Mouse (Mus musculus) gastrocnemius, postnatal 14 days (tissue): ENCODE measurements around the gene Mdp1. TPM values are rescaled to one million over a fixed set of nuclear protein-coding genes. Genes with fewer than 3 reads are reported as not detected.

ENCODE experiments used
- DNase-seq: peaks from one replicate; pipeline ENCODE4 v3.0.0; 2021; ENCODE audit warnings: mixed read lengths
- intact Hi-C: fragments of 180-260 bp; cut with DNase I; formaldehyde crosslinking; loops from one replicate; pipeline ENCODE4 v1.15.1; 2025; ENCODE audit warnings: low total_unique reads
- total RNA-seq, 2 experiments: library from RNA; stranded (reverse); gene quantifications; 2 replicates each; pipeline ENCODE4 v1.2.3; 2021

The Mdp1 gene
- total RNA-seq, 2 experiments from 2014 or later: 17.8 to 19.7 TPM

DNA sequence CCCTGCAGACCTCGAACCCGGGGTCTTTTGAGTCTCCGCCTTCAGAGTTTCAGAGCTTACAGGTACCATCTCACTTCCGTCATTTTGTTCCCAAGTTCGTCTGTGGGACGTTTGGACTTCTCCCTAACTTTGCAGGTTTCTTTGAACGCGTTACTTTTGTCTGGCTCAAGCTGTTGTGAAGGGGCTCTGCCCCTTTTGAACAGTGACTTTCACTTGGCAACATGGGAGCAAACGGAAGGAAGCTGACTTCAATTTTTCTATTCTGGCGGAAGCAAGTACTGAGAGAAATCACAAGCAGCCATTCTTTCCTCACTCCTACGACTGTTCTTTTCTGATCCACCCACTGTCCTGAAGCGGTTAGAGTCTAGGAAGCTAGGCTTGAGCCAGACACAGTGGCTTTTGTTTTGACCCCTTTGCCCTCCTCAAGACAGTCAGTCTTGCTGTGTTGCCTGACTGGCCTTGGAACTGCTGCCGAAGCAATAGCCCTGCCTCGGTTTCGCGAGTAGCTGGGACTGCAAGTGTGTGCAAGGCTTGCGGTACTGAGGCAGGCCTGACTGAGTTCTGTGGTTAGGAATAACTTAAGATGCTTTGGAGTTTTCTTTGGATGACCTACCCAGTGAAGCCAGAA lies 15.9 kb downstream of the Mdp1 start:
- intact Hi-C loops: no loop called here
- no peak for DNase-seq

DNA sequence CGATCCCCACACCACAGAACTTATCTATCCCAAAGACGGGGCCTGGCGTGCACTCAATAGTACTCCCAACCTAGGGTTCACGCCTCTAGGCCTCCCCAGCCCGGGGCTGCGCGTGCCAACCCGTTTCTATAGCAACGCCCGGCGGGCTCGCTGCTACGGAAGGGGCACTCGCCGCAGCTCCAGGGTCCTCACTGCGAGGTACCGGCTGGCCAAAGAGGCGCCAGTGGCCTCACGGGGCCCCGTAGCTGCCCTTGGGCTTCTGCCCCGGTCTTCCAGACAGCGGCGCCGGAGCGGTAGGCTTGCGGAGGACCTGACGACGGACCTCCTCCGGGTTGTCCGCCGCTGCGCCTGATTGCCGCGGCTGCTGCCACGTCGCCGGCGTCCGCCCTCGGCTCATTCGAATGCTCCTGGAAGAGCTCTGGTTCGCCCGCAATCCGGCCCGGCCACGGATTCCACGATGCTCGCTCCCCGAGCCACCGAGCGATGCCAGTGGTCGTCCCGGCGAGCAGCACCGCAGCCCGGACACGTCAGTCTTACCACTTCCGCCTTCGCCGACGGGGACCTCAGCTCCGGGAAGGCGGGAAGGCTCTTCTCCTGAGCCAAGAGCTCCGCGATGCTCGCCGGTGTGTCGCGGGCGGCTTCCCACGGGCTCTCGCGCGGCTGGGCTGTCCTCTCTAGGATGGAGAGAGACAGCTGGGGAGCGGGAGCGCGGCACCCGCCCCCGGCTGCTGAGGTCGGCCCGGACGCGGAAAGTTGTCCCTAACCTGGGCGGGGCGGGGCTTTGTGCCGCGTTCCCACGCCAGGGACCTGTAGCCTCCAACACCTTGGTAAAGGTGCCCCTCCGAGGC lies 17.0 kb downstream of the Mdp1 start, which contains the start of gene Tm9sf1:
Gene Tm9sf1 (minus strand): TSS at position 747 of the 848 bp plus-strand sequence.
- intact Hi-C loops: no loop called here
- DNase-seq: peak; percentile 85

DNA sequence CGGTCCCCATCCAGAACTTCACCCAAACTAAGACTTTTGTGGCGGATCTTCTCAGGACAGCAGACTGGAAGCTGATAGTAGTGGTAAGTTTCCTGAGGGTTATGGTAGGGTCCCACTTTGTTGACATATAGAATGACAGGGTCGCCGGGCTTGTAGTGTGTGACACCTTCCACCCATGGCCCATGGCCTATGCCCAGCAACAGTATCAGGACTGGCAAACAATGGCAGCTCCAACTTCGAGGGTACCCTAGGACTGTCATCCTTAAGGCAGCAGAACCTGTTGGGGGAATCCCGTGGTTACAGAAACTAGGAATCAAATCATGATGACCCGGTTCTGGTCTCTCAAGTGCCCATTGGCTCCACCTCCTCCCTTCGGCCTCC lies 17.6 kb downstream of the Mdp1 start:
- DNase-seq: no peak
- intact Hi-C loops: no loop called here

DNA sequence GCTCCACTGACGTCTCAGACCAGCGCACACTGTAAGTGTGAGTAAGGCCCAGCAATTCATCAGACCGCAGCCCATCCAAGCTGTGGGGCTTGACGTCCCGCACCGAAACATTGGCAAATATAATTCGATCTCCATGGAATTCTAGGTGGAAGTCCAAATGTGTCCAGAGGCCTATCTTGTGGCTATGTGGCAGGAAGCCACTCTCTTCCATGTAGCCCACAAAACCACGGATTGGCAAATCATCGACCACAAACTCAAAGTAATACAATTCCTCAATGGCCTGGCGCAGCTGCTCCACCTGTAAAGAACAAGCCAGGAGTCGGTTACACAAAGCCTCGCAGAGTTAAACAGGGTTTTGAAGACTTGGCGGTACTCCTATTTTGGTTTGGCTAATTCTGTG lies 19.0 kb downstream of the Mdp1 start:
- DNase-seq: no peak
- intact Hi-C loops: no loop called here

DNA sequence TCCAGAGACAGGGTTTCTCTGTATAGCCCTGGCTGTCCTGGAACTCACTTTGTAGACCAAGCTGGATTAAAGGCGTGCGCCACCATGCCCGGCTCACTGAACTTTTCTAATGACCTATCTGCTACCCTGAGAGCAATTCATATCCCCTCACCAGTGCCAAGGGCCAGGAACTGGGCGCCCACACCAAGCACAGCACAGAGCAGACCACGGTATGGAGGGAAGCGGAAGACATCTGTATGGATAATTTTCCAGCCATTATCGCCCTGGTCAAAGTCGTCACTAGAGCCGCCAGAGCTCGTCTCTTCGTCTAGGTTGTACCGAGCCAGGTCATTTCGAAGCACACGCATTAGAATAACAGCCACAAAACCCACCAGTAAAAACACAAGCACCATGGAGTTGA lies 19.5 kb downstream of the Mdp1 start:
- no peak for DNase-seq
- intact Hi-C loops: no loop called here

DNA sequence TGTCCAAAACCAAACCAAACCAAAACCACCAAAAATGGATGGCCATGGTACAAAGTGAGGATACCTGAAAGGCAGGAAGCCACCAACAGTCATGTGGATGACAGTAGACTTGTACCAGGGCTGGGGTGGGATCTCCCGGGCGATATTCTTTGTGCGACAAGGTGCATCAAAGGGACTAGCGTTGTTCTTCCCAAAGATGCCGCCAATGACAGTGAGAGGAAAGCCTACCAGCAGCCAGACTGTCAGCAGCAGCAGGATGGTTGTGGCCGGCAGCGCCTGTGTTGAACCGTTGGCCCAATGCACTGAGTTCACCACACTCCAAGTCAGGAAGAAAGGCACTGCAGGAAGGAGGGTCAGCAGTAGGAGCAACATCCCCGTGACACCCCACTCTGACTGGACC lies 22.5 kb downstream of the Mdp1 start, which contains the start of gene Gm49378:
Gene Gm49378 (minus strand): TSS at position 101 of the 400 bp plus-strand sequence.
- intact Hi-C loops: no loop called here
- no peak for DNase-seq

DNA sequence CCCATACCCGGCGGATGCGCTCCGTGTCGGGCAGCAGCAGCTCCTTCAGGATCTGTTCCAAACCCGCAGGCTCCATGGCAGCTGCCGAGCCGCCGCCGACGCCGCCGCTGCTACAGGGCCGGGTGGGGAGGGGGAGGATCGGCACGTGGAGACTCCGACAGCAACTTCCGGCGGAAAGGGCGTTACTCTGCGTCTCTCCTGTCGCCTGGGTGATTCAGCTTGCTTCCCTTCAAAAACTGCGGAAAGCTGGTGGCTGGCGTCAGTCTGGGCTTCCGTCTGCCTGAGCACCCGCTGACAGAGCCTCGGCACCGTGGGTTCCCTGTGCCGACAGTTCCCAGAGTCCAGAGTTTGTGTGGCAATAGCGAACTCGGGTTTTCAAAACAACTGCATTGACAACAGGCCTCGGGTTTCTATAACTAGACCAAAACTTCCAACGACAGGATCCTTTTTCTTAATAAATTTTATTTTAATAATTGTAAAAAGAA lies 24.7 kb downstream of the Mdp1 start, which contains the start of gene Ipo4:
Gene Ipo4 (minus strand): TSS at position 435 of the 485 bp plus-strand sequence.
- peak; percentile 89 for DNase-seq
- intact Hi-C loops: no loop called here

DNA sequence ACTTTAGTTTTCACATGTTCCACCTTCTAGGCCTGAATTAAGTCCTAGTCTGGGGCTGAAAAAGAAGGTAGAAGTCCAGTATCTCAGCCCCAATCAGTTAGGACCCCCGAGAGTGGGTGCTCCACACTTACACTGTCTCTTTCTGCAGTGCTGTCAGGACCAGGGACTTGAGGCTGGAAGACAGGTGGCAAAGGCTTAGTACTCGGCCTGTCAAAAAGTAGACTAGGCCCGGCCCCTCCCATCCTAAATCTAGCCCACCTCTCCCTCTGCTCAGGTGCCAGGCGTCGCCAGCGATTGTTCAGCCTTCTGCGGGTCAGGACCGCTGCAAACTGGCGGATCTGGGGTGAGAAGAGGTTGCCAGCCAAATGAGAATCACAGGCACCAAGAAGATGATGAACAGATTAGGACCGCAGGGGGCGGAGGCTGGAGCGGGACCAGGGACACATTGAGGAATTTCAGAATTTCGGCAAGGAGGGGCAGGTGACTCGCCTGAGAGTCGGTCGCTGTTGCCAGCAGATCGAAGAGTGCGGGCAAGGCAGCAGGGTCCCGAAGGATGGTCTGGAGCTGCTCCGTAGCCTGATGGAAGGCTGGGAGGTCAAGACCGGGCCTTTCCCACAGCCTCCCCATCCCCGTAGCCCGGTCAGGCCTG lies 25.3 kb downstream of the Mdp1 start:
- peak; percentile 49 for DNase-seq
- intact Hi-C loops: no loop called here

DNA sequence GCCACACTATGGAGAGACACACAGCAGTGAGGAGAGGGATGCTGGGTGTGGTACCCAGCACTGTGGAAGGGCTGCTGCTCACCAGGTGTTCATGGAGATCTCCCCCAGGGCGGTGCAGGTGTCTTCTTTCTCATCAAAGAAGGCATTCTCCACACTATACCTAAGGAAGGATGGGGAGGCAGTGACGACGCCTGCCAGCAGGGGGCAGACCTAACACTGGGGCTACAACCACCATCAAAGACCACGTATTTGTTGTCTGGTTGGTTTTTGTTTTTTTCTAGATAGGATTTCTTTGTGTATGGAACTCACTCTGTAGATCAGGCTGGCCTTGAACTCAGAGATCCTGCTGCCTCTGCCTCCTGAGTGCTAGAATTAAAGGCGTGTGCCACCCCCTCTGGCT lies 31.0 kb downstream of the Mdp1 start:
- intact Hi-C loops: no loop called here
- peak; percentile 40 for DNase-seq

DNA sequence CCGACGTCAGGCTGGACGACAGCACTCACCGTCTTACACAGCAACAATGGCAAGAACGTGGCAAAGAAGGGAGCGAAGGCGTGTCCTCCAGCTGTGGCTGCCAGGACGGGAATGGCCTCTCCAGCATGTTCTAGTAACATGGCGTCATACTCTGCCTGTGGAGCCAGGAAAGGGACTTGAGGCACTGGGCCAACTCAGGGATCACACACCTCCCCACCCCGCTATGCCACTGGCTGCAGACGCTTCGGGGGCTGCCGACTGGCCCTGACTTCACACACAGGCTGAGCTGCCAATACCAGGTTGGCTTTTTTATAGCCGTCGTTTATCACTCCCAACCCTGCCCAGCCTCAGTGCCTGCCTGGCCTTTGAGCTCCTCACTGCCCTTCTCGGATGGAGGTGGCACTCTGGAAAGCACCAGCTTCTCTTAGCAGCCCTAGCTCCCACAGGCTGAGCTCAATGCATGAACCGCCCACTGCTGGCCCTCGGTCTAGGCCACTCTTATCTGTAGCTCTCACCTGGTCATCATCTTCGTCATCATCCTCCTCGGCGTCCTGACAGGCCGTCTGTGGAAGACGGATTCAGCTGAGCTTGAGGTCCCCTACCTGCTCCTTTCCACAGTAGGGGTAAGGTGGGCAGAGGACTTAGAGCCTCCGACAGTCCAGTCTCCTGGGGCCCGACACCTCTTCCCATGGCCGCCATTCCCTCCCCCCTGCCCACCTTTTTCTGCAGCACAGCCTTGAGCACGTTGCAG lies 32.1 kb downstream of the Mdp1 start:
- intact Hi-C loops: no loop called here
- DNase-seq: no peak

DNA sequence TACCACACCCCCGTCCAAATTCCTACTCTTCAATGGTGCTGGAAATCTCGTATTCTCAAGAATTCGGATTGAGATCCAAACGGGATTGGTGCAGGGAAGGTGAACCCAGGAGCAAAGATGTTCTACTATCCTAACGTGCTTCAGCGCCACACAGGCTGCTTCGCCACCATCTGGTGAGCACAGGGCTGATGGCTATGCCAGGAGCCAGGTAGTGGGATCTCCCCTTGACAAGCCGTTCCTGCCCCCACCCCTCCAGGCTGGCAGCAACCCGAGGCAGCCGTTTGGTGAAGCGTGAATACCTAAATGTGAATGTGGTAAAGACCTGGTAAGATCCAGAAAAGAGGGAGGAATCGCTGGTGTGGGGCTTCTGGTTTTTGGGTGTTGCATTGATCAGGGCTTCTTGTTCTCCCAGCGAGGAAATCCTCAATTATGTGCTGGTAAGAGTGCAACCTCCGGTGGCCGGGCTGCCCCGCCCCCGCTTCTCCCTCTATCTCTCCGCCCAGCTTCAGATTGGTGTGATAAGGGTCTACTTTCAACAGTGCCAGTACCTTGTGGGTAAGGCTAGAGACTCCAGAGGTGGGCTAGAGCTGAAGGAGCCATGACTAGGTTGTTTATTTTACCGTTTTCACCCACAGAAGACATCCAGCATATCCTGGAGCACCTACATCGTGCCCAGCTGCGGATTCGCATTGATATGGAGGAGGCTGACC lies 41.7 kb downstream of the Mdp1 start:
- no peak for DNase-seq
- intact Hi-C loops: no loop called here

DNA sequence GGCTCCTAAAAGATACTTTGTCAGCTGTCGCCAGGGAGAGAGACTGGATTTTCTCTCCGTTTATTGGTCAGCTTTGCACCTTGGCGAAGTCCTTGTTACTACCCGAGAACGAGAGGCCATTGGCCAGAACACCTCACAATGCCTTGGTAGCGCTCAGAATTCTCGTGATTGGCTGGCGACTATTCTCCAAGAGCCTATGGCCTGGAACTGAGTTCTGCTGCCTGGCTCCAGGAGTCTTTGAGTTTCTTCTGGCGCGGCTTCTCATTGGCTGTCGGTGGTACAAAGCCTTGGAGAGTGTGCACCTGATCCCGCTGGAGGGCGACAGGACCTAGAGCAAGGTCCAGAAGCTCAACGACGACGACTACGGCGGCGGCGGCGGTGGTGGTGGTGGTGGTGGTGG lies 42.5 kb downstream of the Mdp1 start, which contains the start of gene Rec8:
Gene Rec8 (plus strand): TSS at position 216 of the 400 bp plus-strand sequence.
- intact Hi-C loops: no loop called here
- DNase-seq: no peak

DNA sequence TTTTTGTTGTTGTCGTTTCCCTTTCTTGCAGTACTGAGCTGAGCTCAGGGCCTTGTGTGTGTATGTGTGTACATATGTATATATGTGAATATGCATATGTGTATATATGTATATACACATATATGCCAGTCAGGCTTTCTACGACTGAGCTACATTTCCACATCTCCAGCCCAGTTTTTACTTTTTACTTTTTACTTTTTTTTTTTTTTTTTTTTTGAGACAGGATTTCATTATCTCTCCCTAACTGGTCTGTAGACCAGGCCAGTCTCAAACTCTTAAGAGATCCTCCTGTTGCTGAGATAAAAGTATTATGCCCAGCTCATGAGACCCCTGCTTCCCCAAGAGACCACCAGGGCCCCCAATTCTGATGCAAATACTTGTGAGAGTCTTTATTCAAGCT lies 43.5 kb downstream of the Mdp1 start:
- no peak for DNase-seq
- intact Hi-C loops: no loop called here

DNA sequence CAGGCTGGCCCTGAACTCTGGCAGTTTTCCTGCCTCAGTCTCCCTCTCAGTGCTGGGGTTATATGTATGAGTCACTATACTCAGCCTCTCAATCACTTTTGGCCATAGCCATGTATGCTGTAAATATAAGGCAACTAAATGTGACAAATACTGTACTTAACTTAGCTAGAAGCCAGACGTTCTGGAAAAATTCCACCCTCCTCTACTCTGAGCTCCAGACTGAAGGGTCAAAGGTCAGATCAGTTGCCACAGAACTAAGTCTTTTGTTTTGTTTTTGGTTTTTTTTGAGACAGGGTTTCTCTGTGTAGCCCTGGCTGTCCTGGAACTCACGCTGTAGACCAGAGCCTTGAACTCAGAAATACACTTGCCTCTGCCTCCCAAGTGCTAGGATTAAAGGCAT lies 44.4 kb downstream of the Mdp1 start:
- DNase-seq: no peak
- intact Hi-C loops: no loop called here

DNA sequence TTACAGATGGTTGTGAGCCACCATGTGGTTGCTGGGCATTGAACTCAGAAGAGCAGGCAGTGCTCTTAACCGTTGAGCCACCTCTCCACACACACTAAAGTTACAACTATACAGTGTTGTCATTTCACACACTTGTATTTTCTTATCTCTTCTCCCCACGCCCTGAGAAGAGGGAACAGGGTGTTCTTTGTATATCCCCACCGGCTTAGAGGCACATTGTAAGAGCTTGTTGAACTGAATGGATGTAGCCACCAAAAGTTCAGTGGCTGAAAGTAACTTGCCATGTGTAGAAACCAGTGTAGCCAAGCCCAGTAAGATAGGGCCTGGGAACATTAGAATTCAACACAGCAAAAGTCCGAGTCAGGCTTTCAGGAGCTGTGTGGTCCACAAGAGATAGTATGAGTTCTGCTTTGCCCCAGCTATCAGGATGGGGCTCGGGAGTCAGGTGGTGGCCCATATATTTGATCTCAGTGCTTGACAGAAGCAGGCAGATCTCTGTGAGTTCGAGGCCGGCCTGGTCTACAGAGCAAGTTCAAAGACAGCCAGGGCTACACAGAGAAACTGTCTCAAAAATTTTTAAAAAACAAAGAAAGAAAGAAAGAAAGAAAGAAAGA lies 45.6 kb downstream of the Mdp1 start:
- DNase-seq: no peak
- intact Hi-C loops: no loop called here

DNA sequence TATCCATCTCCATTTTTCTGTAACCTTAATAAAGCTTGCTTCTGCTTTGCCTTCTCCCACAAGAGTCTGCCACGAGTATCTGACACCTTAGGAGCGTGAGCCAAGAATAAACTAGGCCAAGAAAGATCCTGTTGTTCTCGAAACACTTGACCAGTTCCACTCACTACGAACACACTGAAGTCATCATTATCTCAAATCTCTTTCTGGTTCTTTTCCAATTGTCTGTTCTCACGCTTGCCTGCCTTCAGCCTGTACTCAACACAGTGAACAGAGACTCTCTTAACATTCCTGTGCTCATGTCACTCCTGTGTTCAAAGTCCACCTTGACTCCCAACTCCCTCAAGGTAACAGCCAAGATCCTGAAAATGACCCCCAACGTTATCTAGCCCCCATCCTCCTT lies 47.0 kb downstream of the Mdp1 start:
- no peak for DNase-seq
- intact Hi-C loops: no loop called here

DNA sequence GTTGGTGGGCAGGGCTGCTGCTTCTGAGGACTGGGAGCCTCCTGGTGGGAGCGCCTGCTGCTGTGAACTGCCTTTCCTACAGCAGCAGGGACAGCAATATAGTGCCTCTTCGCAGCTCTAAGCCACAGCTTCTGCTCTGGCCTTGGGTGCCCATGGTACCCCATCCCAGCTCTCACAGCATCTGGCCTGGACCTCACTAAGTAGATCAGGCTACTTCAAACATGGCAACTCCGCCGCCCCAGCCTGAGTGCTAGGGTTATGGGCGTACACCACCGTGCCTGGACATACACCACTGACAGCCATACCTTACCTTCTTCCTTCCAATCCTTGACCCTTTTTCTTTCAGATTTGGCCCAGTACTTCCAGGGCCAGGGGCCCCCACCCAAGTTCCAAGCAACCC lies 52.0 kb downstream of the Mdp1 start:
- intact Hi-C loops: no loop called here
- DNase-seq: no peak
